Mouse (Mus musculus) neural tube, embryonic 12.5 days (tissue): Measurements from ENCODE around the gene Rfx5. TPM values are rescaled to one million over a fixed set of nuclear protein-coding genes. Genes with fewer than 3 reads are reported as not detected.
"Not testable (repeated sequence)": the region's sequence is repeated elsewhere in the genome, so short reads cannot be mapped to it uniquely, and the experiment has no call there.

Experiments
- ATAC-seq: fragments of 200-750 bp; cut with Nextera tagmentation; 2 replicates; pipeline ENCODE4 v1.8.0; 2017; ENCODE audit warnings: low read depth, mild to moderate bottlenecking, moderate TSS enrichment, moderate library complexity; ENCODE audit not compliant: low FRiP score
- H3K27ac ChIP-seq: fragments of 300-500 bp; sonication (generic); 2 replicates; pipeline ENCODE4 v1.5.1; 2016
- H3K27me3 ChIP-seq: fragments of 300-500 bp; sonication (generic); replicated peaks from 2 replicates; pipeline ENCODE4 v1.6.1; 2016; ENCODE audit warnings: mild to moderate bottlenecking
- H3K36me3 ChIP-seq: fragments of 300-500 bp; sonication (generic); 2 replicates; pipeline ENCODE4 v1.6.1; 2016; ENCODE audit warnings: mild to moderate bottlenecking
- H3K4me1 ChIP-seq: fragments of 300-500 bp; sonication (generic); 2 replicates; pipeline ENCODE4 v1.6.1; 2016
- H3K4me2 ChIP-seq: fragments of 300-500 bp; sonication (generic); replicated peaks from 2 replicates; pipeline ENCODE4 v1.6.1; 2016; ENCODE audit warnings: mild to moderate bottlenecking
- H3K4me3 ChIP-seq: fragments of 300-500 bp; sonication (generic); 2 replicates; pipeline ENCODE4 v1.5.1; 2016
- H3K9ac ChIP-seq: fragments of 300-500 bp; sonication (generic); 2 replicates; pipeline ENCODE4 v1.6.1; 2016; ENCODE audit warnings: mild to moderate bottlenecking
- H3K9me3 ChIP-seq: fragments of 300-500 bp; sonication (generic); 2 replicates; pipeline ENCODE4 v1.6.1; 2016; ENCODE audit warnings: mild to moderate bottlenecking
- WGBS: fragments of 180-500 bp; shearing (Covaris S2); methylation state at CpG from one replicate; pipeline ENCODE4 v1.1.7; 2016; 5-methylcytosine and 5-hydroxymethylcytosine counted together
- polyA plus RNA-seq: library from polyadenylated mRNA; unstranded; fragments of >200 nt; fragmentation: Nextera tagmentation; extraction: Ambion mirVana; gene quantifications from 2 replicates; pipeline ENCODE4 v1.2.1, GENCODE M21; 2016

Rfx5 gene
- polyA plus RNA-seq, result 8.4 and 9.8 TPM in 2 replicates

DNA sequence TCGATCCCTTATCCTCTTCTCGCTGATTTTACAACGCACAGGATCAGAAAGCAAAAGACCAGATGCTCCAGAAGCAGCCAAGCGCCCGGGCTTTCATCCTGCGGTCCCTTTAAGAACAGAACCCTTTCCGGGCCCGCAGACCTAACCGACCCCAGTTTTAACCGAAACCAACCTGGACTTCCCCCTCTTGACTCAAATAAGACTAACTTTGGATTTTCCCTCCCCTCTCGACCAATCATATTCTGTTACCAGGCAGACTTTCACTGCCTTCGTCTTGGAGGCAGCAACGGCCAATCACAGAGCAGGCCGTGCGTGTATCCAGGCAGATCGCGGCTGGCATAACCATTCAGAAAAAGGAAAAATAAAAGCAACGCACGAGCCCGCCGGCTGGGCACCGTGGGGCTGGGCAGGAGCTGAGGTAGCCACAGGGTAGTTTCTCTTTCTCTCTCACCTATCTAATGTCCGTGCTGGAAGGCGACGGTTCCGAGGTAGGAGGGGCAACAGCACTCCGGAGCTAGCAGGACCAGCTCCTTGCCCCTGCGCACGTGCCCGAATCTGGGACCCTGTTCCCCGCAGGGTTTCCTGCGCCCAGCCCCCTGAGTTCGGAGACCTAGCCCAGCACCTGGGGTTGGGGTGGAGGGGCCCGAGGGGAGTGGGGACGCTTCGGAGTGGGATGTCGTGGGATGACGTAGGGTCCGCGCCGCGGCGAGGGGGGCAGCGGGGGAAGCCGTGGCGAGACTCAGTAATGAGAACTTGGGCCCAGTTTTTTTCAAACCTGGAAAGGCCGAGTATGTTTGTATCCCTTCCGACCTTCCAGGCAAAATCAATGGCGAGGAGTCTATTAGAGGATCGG lies at the start of gene Rfx5:
Rfx5 (plus strand) TSS at position 312 of the 853 bp plus-strand sequence.
- Histone ChIP-seq H3K4me2 (peak within 1 kb of the TSS; percentile 64), H3K27me3 (no peaks in the 10 kb centered on the region), H3K9ac (peak within 1 kb of the TSS; percentile 80), H3K27ac (peak within 1 kb of the TSS; percentile 91), H3K4me3 (peak within 1 kb of the TSS; percentile 70), H3K9me3 (no peaks in the 10 kb centered on the region), H3K36me3 (peaks cover 33% of the 10 kb centered on the region), H3K4me1 (peaks cover 6% of the 10 kb centered on the region; the same call in 1 of the 2 replicates)
- WGBS, result under 1% methylated on average over 50 of the region's 50 CpGs
- ATAC-seq, result peak; percentile 97

DNA sequence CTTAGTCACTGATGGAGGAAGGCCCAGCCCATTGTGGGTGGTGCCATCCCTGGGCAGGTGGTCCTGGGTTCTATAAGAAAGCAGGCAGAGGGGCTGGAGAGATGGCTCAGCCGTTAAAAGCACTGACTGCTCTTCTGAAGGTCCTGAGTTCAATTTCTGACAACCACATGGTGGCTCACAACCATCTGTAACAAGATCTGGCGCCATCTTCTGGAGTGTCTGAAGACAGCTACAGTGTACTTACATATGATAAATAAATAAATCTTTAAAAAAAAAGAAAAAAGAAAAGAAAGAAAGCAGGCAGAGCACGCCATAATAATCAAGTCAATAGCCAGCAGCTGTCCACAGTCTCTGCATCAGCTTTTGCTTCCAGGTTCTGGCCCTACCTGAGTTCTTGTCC lies 49.1 kb upstream of the Rfx5 start:
- H3K27me3 ChIP-seq, H3K9me3 ChIP-seq, H3K36me3 ChIP-seq, H3K4me1 ChIP-seq, ATAC-seq, H3K27ac ChIP-seq, H3K4me3 ChIP-seq, H3K9ac ChIP-seq, H3K4me2 ChIP-seq: not testable (repeated sequence)
- 65% methylated on average over 3 of the region's 3 CpGs for WGBS

DNA sequence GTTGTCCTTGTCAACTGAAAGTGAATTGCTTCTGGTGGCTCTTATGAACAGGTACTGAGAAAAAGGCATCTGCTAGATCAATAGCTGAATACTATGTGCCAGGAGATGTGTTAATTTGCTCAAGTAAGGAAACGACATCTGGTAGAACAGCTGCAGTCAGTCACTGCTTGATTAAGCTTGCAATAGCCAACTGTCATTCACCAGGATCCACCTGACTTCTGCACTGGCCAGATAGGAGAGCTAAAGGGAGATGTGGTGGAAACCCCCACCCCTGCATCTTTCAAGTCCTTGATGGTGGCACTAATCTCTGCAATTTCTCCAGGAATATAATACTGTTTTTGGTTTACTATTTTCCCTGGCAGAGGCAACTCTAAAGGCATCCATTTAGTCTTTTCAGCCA lies 47.4 kb upstream of the Rfx5 start:
- 53% methylated on average over 1 of the region's 1 CpGs for WGBS

DNA sequence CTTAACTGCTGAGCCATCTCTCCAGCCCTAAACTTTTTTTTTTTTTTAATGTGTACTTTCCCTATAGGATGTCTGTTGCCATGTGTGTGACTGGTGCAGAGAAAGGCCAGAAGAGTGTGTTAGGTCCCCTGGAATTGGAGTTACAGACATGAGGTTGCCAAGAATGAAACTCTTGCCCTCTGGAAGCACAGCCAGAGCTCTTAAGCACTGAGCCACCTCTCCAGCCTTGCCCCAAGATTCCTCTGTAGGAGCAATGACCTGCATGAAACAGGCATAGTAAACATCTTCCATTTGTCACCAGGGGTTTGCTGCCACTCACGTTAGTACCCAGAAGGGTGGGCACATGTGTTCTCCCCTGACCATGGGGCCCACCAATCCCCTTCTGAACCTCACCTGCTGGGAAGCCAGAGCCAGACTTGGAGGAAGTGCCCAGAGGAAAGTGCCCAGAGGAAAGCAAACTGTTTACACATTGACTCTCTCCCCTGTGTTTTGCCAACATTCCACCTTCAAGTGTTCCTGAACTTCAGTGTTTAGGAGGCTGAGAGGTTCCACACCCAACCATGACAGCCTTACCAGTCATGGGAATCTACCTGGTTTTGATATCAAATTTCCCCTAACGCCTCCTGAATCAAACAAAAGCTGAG lies 42.7 kb upstream of the Rfx5 start:
- no peaks in the 10 kb centered on the region for H3K9me3 ChIP-seq
- H3K4me2 ChIP-seq, result no peak overlapping the region
- no peak for ATAC-seq

More for the DNA sequence above, 47.4 kb upstream of the Rfx5 start:
- Histone ChIP-seq H3K27ac (no peak overlapping the region), H3K9ac (no peak overlapping the region), H3K27me3 (no peaks in the 10 kb centered on the region), H3K4me1 (no peaks in the 10 kb centered on the region), H3K4me2 (no peak overlapping the region), H3K36me3 (no peaks in the 10 kb centered on the region), H3K4me3 (no peak overlapping the region), H3K9me3 (no peaks in the 10 kb centered on the region)
- ATAC-seq, result no peak

GRCm38 (mm10) chr3:94913801-94914200 lies 40.1 kb upstream of the Rfx5 start:
- Histone ChIP-seq H3K27me3 (no peaks in the 10 kb centered on the region), H3K9ac (no peak overlapping the region), H3K36me3 (no peaks in the 10 kb centered on the region), H3K27ac (no peak overlapping the region), H3K4me2 (no peak overlapping the region), H3K4me1 (no peaks in the 10 kb centered on the region), H3K9me3 (no peaks in the 10 kb centered on the region), H3K4me3 (no peak overlapping the region)
- WGBS, result 35% methylated on average over 5 of the region's 5 CpGs
- no peak for ATAC-seq

More for the DNA sequence above, 42.7 kb upstream of the Rfx5 start:
- 72% methylated on average over 2 of the region's 2 CpGs for whole genome bisulfite sequencing
- H3K27ac ChIP-seq, result no peak overlapping the region
- H3K27me3 ChIP-seq, result no peaks in the 10 kb centered on the region
- H3K4me1 ChIP-seq, result no peaks in the 10 kb centered on the region
- H3K4me3 ChIP-seq, result no peak overlapping the region
- no peaks in the 10 kb centered on the region for H3K36me3 ChIP-seq
- no peak overlapping the region for H3K9ac ChIP-seq

- WGBS, result 90% methylated on average over 7 of the region's 7 CpGs
- Histone ChIP-seq H3K4me1 (no peaks in the 10 kb centered on the region), H3K36me3 (no peaks in the 10 kb centered on the region), H3K4me3 (no peak overlapping the region), H3K9me3 (no peaks in the 10 kb centered on the region), H3K27ac (no peak overlapping the region), H3K4me2 (no peak overlapping the region), H3K9ac (no peak overlapping the region), H3K27me3 (no peaks in the 10 kb centered on the region)
- no peak for ATAC-seq
These were observed 37.8 kb upstream of the Rfx5 start for GRCm38 (mm10) chr3:94915903-94916741.

GRCm38 (mm10) chr3:94917816-94918361 lies 36.0 kb upstream of the Rfx5 start:
- no peak overlapping the region for H3K4me2 ChIP-seq
- H3K27me3 ChIP-seq, result no peaks in the 10 kb centered on the region
- no peak overlapping the region for H3K27ac ChIP-seq
- no peak for ATAC-seq
- H3K4me1 ChIP-seq, result no peaks in the 10 kb centered on the region
- H3K9ac ChIP-seq, result no peak overlapping the region
- no peaks in the 10 kb centered on the region for H3K36me3 ChIP-seq
- WGBS, result 78% methylated on average over 14 of the region's 14 CpGs
- no peak overlapping the region for H3K4me3 ChIP-seq
- H3K9me3 ChIP-seq, result no peaks in the 10 kb centered on the region

GRCm38 (mm10) chr3:94918845-94919244 lies 35.0 kb upstream of the Rfx5 start:
- ATAC-seq, result no peak
- WGBS, result 48% methylated on average over 4 of the region's 4 CpGs
- H3K4me3 ChIP-seq, result no peak overlapping the region
- no peaks in the 10 kb centered on the region for H3K9me3 ChIP-seq
- no peaks in the 10 kb centered on the region for H3K4me1 ChIP-seq
- H3K27me3 ChIP-seq, result no peaks in the 10 kb centered on the region
- H3K36me3 ChIP-seq, result no peaks in the 10 kb centered on the region
- H3K4me2 ChIP-seq, result no peak overlapping the region
- H3K9ac ChIP-seq, result no peak overlapping the region
- no peak overlapping the region for H3K27ac ChIP-seq

GRCm38 (mm10) chr3:94921104-94921503 lies 32.8 kb upstream of the Rfx5 start:
- WGBS, result 63% methylated on average over 3 of the region's 3 CpGs
- no peaks in the 10 kb centered on the region for H3K9me3 ChIP-seq
- no peak overlapping the region for H3K27ac ChIP-seq
- H3K27me3 ChIP-seq, result no peaks in the 10 kb centered on the region
- H3K4me1 ChIP-seq, result no peaks in the 10 kb centered on the region
- no peak overlapping the region for H3K4me3 ChIP-seq
- no peak overlapping the region for H3K4me2 ChIP-seq
- H3K36me3 ChIP-seq, result no peaks in the 10 kb centered on the region
- H3K9ac ChIP-seq, result no peak overlapping the region
- no peak for ATAC-seq

GRCm38 (mm10) chr3:94922333-94922732 lies 31.5 kb upstream of the Rfx5 start:
- Histone ChIP-seq H3K9ac (no peak overlapping the region), H3K4me3 (no peak overlapping the region), H3K27me3 (no peaks in the 10 kb centered on the region), H3K4me2 (no peak overlapping the region), H3K27ac (no peak overlapping the region), H3K4me1 (no peaks in the 10 kb centered on the region), H3K9me3 (no peaks in the 10 kb centered on the region), H3K36me3 (no peaks in the 10 kb centered on the region)
- no peak for ATAC-seq
- 44% methylated on average over 3 of the region's 3 CpGs for WGBS

DNA sequence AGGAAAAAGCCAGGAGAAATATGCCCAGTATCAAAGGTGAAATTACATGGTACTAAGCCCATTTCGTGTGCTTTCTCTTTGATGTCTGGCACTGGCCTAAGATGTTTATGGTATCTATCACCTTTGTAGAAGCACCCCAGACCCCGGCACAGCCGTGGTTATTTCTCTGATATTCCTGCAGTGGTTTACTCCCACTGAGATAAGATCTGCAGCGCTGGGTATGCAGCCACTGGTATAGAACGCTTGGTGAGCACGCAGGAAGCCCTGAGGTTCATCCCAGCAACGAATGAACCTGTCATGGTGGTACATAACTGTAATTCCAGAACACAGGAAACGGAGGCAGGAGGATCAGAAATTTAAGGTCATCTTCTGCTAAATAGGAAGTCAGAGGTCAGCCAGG lies 29.2 kb upstream of the Rfx5 start:
- H3K9me3 ChIP-seq, result no peaks in the 10 kb centered on the region
- WGBS, result 69% methylated on average over 8 of the region's 8 CpGs
- no peaks in the 10 kb centered on the region for H3K27me3 ChIP-seq
- H3K9ac ChIP-seq, result no peak overlapping the region
- no peaks in the 10 kb centered on the region for H3K36me3 ChIP-seq
- no peak overlapping the region for H3K27ac ChIP-seq
- H3K4me1 ChIP-seq, result no peaks in the 10 kb centered on the region
- ATAC-seq, result no peak
- no peak overlapping the region for H3K4me2 ChIP-seq
- H3K4me3 ChIP-seq, result no peak overlapping the region

- not testable (repeated sequence) for H3K9me3 ChIP-seq, ATAC-seq, H3K27me3 ChIP-seq, H3K4me2 ChIP-seq, H3K9ac ChIP-seq, H3K4me1 ChIP-seq, H3K27ac ChIP-seq, H3K36me3 ChIP-seq, H3K4me3 ChIP-seq
- WGBS, result 44% methylated on average over 4 of the region's 4 CpGs
These were observed 27.6 kb upstream of the Rfx5 start for GRCm38 (mm10) chr3:94926301-94926736.
